Mouse (Mus musculus) limb, embryonic 10.5 days (tissue): ENCODE results near the gene Tnip1. TPM values are rescaled to one million over a fixed set of nuclear protein-coding genes. Genes with fewer than 3 reads are reported as not detected.

Experiments
- DNase-seq: peaks from one replicate; pipeline ENCODE4 v3.0.0-alpha.2; 2017; ENCODE audit warnings: low spot score
- H3K27ac ChIP-seq: fragments of 300-500 bp; sonication (generic); 2 replicates; pipeline ENCODE4 v1.5.1; 2016; ENCODE audit warnings: mild to moderate bottlenecking
- H3K27me3 ChIP-seq: fragments of 300-500 bp; sonication (generic); 2 replicates; pipeline ENCODE4 v1.6.1; 2016; ENCODE audit warnings: low read depth, mild to moderate bottlenecking; ENCODE audit not compliant: poor library complexity, severe bottlenecking
- H3K36me3 ChIP-seq: fragments of 300-500 bp; sonication (generic); 2 replicates; pipeline ENCODE4 v1.6.1; 2016; ENCODE audit warnings: mild to moderate bottlenecking, moderate library complexity
- H3K4me1 ChIP-seq: fragments of 300-500 bp; sonication (generic); 2 replicates; pipeline ENCODE4 v1.6.1; 2016
- H3K4me3 ChIP-seq: fragments of 300-500 bp; sonication (generic); 2 replicates; pipeline ENCODE4 v1.5.1; 2016; ENCODE audit warnings: mild to moderate bottlenecking, moderate library complexity
- H3K9me3 ChIP-seq: fragments of 300-500 bp; sonication (generic); replicated peaks from 2 replicates; pipeline ENCODE4 v1.6.1; 2016; ENCODE audit warnings: mild to moderate bottlenecking
- WGBS: fragments of 180-500 bp; shearing (Covaris S2); methylation state at CpG from one replicate; pipeline ENCODE4 v1.1.7; 2016; 5-methylcytosine and 5-hydroxymethylcytosine counted together
- polyA plus RNA-seq: library from polyadenylated mRNA; unstranded; fragments of >200 nt; fragmentation: Nextera tagmentation; extraction: Ambion mirVana; gene quantifications from 2 replicates; pipeline ENCODE4 v1.2.1, GENCODE M21; 2016

Tnip1 gene
- polyA plus RNA-seq, 1 experiment from 2014 or later: 14.0 TPM

- Histone ChIP-seq H3K27me3 (no peaks in the 10 kb centered on the region), H3K4me1 (no peaks in the 10 kb centered on the region), H3K9me3 (no peaks in the 10 kb centered on the region), H3K4me3 (no peak overlapping the region), H3K27ac (no peak overlapping the region), H3K36me3 (peaks cover 52% of the 10 kb centered on the region)
- peak; percentile 60 for DNase-seq
- 80% methylated on average over 14 of the region's 14 CpGs for WGBS
Measured at GRCm38 (mm10) chr11:54927346-54928140, 35.2 kb downstream of the Tnip1 start.

- Histone ChIP-seq H3K27ac (no peak overlapping the region), H3K4me3 (no peak overlapping the region), H3K9me3 (no peaks in the 10 kb centered on the region), H3K36me3 (peaks cover 65% of the 10 kb centered on the region), H3K27me3 (no peaks in the 10 kb centered on the region), H3K4me1 (peaks cover 10% of the 10 kb centered on the region)
- DNase-seq: no peak
- WGBS: 93% methylated on average over 14 of the region's 14 CpGs
Measured at GRCm38 (mm10) chr11:54924145-54924544, 38.6 kb downstream of the Tnip1 start.

- Histone ChIP-seq H3K4me3 (no peak overlapping the region), H3K27me3 (no peaks in the 10 kb centered on the region), H3K36me3 (peaks cover 69% of the 10 kb centered on the region), H3K4me1 (peaks cover 10% of the 10 kb centered on the region), H3K9me3 (no peaks in the 10 kb centered on the region), H3K27ac (no peak overlapping the region)
- 96% methylated on average over 3 of the region's 3 CpGs for WGBS
- DNase-seq: no peak
Measured at GRCm38 (mm10) chr11:54922488-54922887, 40.2 kb downstream of the Tnip1 start.

GRCm38 (mm10) chr11:54921798-54922197 is 40.9 kb downstream of the Tnip1 start:
- H3K36me3 ChIP-seq: peaks cover 73% of the 10 kb centered on the region
- no peak overlapping the region for H3K4me3 ChIP-seq
- no peaks in the 10 kb centered on the region for H3K27me3 ChIP-seq
- no peak overlapping the region for H3K27ac ChIP-seq
- 54% methylated on average over 7 of the region's 7 CpGs for WGBS
- peaks cover 10% of the 10 kb centered on the region for H3K4me1 ChIP-seq
- H3K9me3 ChIP-seq: no peaks in the 10 kb centered on the region
- peak; percentile 39 for DNase-seq

- peaks cover 71% of the 10 kb centered on the region for H3K36me3 ChIP-seq
- no peak for DNase-seq
- no peak overlapping the region for H3K27ac ChIP-seq
- no peaks in the 10 kb centered on the region for H3K27me3 ChIP-seq
- no peaks in the 10 kb centered on the region for H3K9me3 ChIP-seq
- 83% methylated on average over 6 of the region's 6 CpGs for WGBS
- H3K4me3 ChIP-seq: no peak overlapping the region
- H3K4me1 ChIP-seq: peaks cover 10% of the 10 kb centered on the region
Measured at GRCm38 (mm10) chr11:54920973-54921580, 41.6 kb downstream of the Tnip1 start.

- no peaks in the 10 kb centered on the region for H3K9me3 ChIP-seq
- H3K4me3 ChIP-seq: no peak overlapping the region
- no peak for DNase-seq
- 77% methylated on average over 11 of the region's 11 CpGs for WGBS
- H3K4me1 ChIP-seq: peaks cover 10% of the 10 kb centered on the region
- H3K27ac ChIP-seq: no peak overlapping the region
- no peaks in the 10 kb centered on the region for H3K27me3 ChIP-seq
- H3K36me3 ChIP-seq: peaks cover 66% of the 10 kb centered on the region
Measured at GRCm38 (mm10) chr11:54920127-54920972, 42.4 kb downstream of the Tnip1 start.

- Histone ChIP-seq H3K27me3 (no peaks in the 10 kb centered on the region), H3K4me3 (no peak overlapping the region), H3K9me3 (no peaks in the 10 kb centered on the region), H3K27ac (no peak overlapping the region), H3K4me1 (peaks cover 10% of the 10 kb centered on the region), H3K36me3 (peaks cover 62% of the 10 kb centered on the region)
- no peak for DNase-seq
- 86% methylated on average over 4 of the region's 4 CpGs for WGBS
Measured at GRCm38 (mm10) chr11:54918273-54918672, 44.4 kb downstream of the Tnip1 start.

GRCm38 (mm10) chr11:54917461-54917860 is 45.3 kb downstream of the Tnip1 start:
- H3K4me1 ChIP-seq: peaks cover 10% of the 10 kb centered on the region
- H3K9me3 ChIP-seq: no peaks in the 10 kb centered on the region
- no peak overlapping the region for H3K27ac ChIP-seq
- no peak for DNase-seq
- peaks cover 58% of the 10 kb centered on the region for H3K36me3 ChIP-seq
- no peaks in the 10 kb centered on the region for H3K27me3 ChIP-seq
- no peak overlapping the region for H3K4me3 ChIP-seq
- WGBS: 95% methylated on average over 7 of the region's 7 CpGs

- Histone ChIP-seq H3K27me3 (no peaks in the 10 kb centered on the region), H3K9me3 (no peaks in the 10 kb centered on the region), H3K27ac (no peak overlapping the region), H3K36me3 (peaks cover 65% of the 10 kb centered on the region), H3K4me3 (no peak overlapping the region), H3K4me1 (no peaks in the 10 kb centered on the region)
- 93% methylated on average over 5 of the region's 5 CpGs for WGBS
- DNase-seq: no peak
Measured at GRCm38 (mm10) chr11:54913841-54914240, 48.9 kb downstream of the Tnip1 start.

- no peaks in the 10 kb centered on the region for H3K4me1 ChIP-seq
- H3K9me3 ChIP-seq: no peaks in the 10 kb centered on the region
- H3K27ac ChIP-seq: no peak overlapping the region
- 87% methylated on average over 9 of the region's 9 CpGs for WGBS
- no peak for DNase-seq
- H3K36me3 ChIP-seq: peaks cover 55% of the 10 kb centered on the region
- H3K4me3 ChIP-seq: no peak overlapping the region
- no peaks in the 10 kb centered on the region for H3K27me3 ChIP-seq
Measured at GRCm38 (mm10) chr11:54912503-54913316, 50.0 kb downstream of the Tnip1 start.

- no peaks in the 10 kb centered on the region for H3K27me3 ChIP-seq
- no peak overlapping the region for H3K4me3 ChIP-seq
- DNase-seq: no peak
- no peaks in the 10 kb centered on the region for H3K4me1 ChIP-seq
- no peak overlapping the region for H3K27ac ChIP-seq
- no peaks in the 10 kb centered on the region for H3K9me3 ChIP-seq
- 91% methylated on average over 7 of the region's 7 CpGs for WGBS
- H3K36me3 ChIP-seq: peaks cover 47% of the 10 kb centered on the region
Measured at GRCm38 (mm10) chr11:54911671-54912502, 50.8 kb downstream of the Tnip1 start.

GRCm38 (mm10) chr11:54911201-54911600 is 51.5 kb downstream of the Tnip1 start:
- H3K4me3 ChIP-seq: no peak overlapping the region
- no peaks in the 10 kb centered on the region for H3K4me1 ChIP-seq
- 93% methylated on average over 3 of the region's 3 CpGs for WGBS
- no peaks in the 10 kb centered on the region for H3K27me3 ChIP-seq
- H3K27ac ChIP-seq: no peak overlapping the region
- H3K9me3 ChIP-seq: no peaks in the 10 kb centered on the region
- DNase-seq: no peak
- H3K36me3 ChIP-seq: peaks cover 41% of the 10 kb centered on the region
